Mouse (Mus musculus) telencephalon, adult 2 months (tissue): ENCODE measurements around the gene Col18a1.
A peak's percentile ranks its signal among the peaks of the same experiment; 100 is the strongest.
"Not testable (repeated sequence)": the region's sequence is repeated elsewhere in the genome, so short reads cannot be mapped to it uniquely, and the experiment has no call there.

ENCODE experiments used
- DNase-seq: peaks from one replicate; pipeline ENCODE4 v3.0.0-alpha.2; 2011; ENCODE audit warnings: low read depth, low spot score

Col18a1 gene

GRCm38 (mm10) chr10:77136205-77136604, 30.1 kb downstream of the Col18a1 start:
- no peak for DNase-seq

GRCm38 (mm10) chr10:77135274-77135829, 31.0 kb downstream of the Col18a1 start:
- DNase-seq, result no peak

DNA sequence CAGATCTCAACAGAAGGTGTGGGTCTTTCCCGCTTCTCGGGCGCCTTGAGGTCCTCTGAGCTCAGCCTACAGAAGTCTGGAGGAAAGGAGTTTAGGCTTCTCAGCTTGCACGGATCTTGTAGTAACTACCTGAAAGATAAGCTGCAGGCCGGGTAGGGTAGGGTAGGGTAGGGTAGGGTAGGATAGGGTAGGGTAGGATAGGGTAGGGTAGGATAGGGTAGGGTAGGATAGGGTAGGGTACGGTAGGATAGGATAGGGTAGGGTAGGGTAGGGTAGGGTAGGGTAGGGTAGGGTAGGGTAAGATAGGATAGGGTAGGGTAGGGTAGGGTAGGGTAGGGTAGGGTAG, 31.6 kb downstream of the Col18a1 start:
- DNase-seq, result not testable (repeated sequence)

DNA sequence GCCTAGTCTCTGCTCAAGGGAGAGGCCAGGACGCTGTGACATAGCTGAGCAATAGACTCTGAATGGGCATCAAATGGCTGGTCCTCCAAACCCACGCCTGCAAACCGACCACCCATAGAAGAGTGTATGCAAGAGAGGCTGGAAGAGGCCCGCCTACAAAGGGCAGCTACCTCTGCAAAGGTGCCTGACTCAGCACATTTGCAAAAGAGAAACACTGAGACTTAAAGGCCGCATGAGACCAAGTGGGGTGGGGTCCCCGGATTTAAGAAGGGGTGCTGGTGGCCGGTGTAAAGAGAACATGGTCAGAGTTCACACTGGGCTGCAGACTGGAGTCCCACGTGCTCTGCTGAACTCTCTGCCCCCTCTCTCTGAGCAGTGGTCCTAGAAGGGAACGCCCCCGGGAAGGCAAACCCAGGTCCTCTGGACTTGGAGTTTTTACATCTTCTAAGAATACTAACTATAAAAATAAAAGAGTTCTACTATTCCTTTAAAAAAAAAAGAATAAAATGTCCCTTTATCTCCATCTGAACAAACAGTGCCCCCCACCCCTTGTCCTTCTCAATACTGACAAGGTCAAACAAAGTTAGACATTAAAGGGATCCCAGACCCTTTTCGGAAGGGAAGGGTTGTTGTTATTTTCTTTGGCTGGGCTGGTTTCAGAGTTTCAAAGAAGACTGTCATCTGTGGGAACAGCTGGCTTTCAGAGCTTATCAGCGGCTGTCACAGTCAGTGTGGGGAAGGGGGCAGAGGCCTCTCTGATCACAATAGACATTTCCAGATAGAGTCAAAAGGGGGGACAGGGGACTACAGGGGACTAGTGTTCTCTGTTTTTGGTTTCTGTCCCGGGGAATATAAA, 32.2 kb downstream of the Col18a1 start:
- no peak for DNase-seq

DNA sequence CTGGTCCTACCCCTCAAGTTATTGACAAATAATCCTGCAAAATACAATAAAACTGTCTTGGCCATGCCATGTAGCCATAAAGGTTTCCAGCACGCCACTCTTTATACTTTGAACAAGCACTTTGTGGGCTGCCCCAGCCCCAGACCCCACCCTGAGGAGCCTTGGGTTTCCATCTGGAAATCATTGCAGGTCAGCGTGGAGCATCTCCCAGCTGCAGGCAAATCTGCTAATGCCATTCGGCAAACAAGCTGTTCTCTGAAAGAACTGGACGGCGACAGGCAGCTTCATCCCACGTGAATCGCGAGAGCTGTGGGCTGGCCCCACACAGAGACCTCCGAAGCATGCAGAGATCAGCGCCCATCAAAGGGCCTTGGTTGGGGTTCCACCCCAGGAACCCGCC, 34.2 kb downstream of the Col18a1 start:
- DNase-seq, result no peak

- DNase-seq, result no peak
These were observed 34.8 kb downstream of the Col18a1 start for GRCm38 (mm10) chr10:77131536-77131935.

DNA sequence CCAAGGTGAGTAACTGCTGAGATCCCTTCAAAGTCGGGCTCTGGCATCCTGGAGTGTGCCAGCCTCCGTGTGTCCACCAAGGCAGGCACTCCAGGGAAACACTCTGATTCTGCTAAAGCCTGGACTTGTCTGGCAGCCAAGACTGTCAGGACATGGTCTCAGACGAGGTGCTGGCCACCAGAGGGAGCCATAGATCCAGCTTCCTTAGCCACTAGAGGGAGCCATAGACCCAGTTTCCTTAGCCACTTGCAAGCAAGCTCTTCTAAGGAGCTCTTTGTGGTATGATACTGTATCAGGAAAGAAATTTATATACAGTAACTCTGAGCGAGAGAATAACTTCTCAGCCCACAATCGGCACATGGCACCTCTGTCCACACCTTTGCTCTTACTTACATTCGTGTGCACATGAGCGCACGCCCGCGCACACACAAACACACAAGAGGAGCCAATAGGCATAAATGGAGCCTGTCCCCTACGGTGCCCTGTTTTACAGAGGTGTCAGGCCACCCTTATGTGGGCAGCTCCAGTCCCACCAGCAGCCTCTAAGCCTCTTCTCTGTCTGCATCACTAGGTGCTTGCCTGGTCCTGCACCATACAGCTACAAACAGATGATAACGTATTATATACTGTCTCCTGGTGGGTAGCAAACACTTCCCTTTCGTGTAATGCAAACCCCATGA, 35.6 kb downstream of the Col18a1 start:
- DNase-seq, result peak; percentile 93

- DNase-seq, result no peak
These were observed 36.5 kb downstream of the Col18a1 start for GRCm38 (mm10) chr10:77129637-77130410.

GRCm38 (mm10) chr10:77127926-77128325, 38.4 kb downstream of the Col18a1 start:
- no peak for DNase-seq

GRCm38 (mm10) chr10:77126590-77126989, 39.8 kb downstream of the Col18a1 start:
- no peak for DNase-seq

DNA sequence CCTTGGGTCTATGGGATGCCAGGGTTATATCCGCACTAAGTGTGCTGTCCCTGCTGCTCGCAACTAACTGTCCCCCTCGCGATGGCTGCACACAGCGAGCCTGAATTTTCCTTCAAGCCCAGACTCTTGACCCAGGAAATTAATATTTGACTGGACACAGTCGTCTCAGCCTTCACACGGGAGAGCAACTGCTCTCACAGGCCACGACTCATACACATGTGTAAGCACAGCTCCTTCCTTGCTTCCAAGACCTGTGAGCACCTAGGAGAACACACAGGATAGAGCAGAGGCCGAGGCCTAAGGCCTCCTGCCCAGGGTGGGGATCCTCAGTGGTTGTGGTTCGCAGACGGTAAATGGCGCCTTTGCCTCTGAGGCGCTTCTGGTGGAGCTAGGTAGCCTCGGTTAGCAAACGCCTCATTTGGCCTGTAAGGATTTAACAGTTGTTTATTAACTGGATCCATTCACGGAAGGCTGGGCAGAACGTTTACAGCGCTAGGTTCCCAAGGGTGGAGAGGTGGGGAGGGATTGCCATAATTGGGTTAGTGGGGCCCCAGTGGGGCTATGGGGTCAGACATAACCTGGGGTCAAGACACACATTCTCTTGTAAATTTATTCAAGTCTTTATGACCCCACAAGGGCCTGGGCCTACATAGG, 41.1 kb downstream of the Col18a1 start:
- DNase-seq, result no peak

DNA sequence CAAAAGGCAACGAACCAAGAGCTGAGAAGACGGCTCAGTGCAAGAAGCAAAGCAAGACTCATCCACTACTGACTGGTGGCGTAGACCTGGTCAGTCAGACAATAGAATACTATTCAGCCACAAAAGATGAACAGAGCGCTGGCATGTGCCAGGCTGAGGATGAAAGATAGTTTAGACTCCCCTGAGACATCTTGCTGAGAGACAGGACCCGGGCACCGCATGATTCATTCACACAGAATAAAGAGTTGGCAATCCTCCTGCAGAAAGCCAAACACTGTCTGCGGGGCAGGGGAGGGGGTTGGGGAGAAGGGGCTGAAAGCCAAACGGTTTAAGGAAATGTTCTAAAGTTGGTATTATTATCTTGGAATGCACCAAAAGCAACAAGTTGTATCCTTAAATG, 42.4 kb downstream of the Col18a1 start:
- no peak for DNase-seq

- no peak for DNase-seq
These were observed 44.9 kb downstream of the Col18a1 start for GRCm38 (mm10) chr10:77121287-77122022.

GRCm38 (mm10) chr10:77120501-77120900, 45.8 kb downstream of the Col18a1 start:
- no peak for DNase-seq

DNA sequence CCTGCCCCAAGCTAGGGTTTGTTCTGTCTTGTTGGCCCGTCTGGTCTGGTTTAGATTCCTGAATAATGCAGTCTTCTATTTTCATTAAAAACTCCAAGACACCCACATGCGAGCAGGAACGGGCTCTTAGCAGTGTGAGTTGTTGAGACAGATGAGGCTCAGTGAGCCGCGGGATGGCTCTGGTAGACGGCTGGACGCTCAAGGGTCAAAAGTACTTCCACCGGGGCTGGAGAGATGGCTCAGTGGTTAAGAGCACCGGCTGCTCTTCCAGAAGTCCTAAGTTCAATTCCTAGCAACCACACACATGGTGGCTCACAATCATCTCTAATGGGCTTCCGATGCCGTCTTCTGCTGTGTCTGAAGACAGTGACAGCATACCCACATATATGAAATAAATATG, 46.9 kb downstream of the Col18a1 start:
- DNase-seq, result no peak

- no peak for DNase-seq
These were observed 48.0 kb downstream of the Col18a1 start for GRCm38 (mm10) chr10:77118361-77118760.

DNA sequence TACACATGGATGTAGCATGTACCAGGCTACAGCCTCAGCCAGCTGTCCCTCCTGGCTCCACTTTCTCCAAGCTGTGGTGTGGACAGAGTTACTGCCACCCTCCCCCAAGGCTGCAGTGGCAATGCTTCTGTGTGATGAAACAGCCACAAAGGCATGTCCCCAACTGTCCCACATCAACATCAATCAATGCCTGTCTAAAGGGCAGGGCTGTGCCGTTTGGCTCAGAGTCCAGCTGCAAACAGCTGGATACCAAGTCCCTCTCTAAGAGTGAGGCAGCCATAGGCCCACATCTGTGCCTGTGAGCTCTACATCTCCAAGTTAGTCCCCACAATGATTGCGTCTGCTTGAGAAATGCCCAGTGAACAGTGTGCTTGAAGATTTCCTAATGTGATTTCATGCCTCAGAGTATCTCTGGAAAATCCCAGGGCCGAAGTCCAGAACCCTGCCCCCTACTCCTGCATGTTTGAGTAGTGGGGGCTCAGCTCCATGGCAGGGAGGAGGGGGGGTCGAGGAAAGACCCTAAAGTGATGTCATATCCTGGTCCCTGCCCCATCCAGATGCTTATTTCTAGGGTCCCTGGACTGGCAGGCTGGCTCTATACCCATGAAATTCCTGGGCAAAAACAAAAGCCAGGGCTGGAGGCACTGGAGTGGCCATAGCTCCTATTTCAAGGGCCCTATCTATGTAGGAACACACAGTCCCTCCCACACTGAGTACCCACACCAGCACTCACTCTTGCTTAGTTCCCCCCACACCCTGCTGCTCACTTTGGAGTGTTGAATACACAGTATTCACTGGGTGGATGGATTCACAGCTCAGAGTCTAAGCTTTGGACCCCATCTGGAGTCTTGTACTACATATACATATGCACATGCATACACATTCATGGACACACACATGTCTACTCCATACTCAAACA, 49.6 kb downstream of the Col18a1 start:
- no peak for DNase-seq

GRCm38 (mm10) chr10:77113489-77114240, 52.7 kb downstream of the Col18a1 start:
- no peak for DNase-seq
